Mouse (Mus musculus): Measurements from ENCODE around the gene Abcb1b. TPM values are rescaled to one million over a fixed set of nuclear protein-coding genes. Genes with fewer than 3 reads are reported as not detected.

Gene Abcb1b
- polyA plus RNA-seq, 1 experiment from 2014 or later = 0.95 TPM

- Histone ChIP-seq H3K27me3 (ENCODE audit: poor library complexity, severe bottlenecking) (no peaks in the 10 kb centered on the region), H3K4me3 (no peak overlapping the region), H3K36me3 (replicated peaks) (no peaks in the 10 kb centered on the region), H3K4me1 (peaks cover 5% of the 10 kb centered on the region), H3K27ac (no peak overlapping the region), H3K9me3 (no peaks in the 10 kb centered on the region)
- WGBS = 93% methylated on average over 6 of the region's 6 CpGs
- DNase-seq (ENCODE audit: extremely low spot score, low spot score) = no peak
These were observed 75.3 kb downstream of the Abcb1b start for GRCm38 (mm10) chr5:8872979-8873915.

GRCm38 (mm10) chr5:8877086-8877485 lies 79.1 kb downstream of the Abcb1b start:
- DNase-seq (ENCODE audit: extremely low spot score, low spot score) = no peak
- whole genome bisulfite sequencing = 90% methylated on average over 2 of the region's 2 CpGs
- Histone ChIP-seq H3K4me3 (no peak overlapping the region), H3K27ac (no peak overlapping the region), H3K4me1 (no peaks in the 10 kb centered on the region), H3K27me3 (ENCODE audit: poor library complexity, severe bottlenecking) (no peaks in the 10 kb centered on the region), H3K9me3 (no peaks in the 10 kb centered on the region), H3K36me3 (replicated peaks) (no peaks in the 10 kb centered on the region)

GRCm38 (mm10) chr5:8877800-8878199 lies 79.9 kb downstream of the Abcb1b start:
- no peaks in the 10 kb centered on the region for H3K4me1 ChIP-seq
- H3K27ac ChIP-seq = no peak overlapping the region
- H3K9me3 ChIP-seq = no peaks in the 10 kb centered on the region
- 81% methylated on average over 5 of the region's 5 CpGs for WGBS
- DNase-seq (ENCODE audit: extremely low spot score, low spot score) = no peak
- H3K36me3 ChIP-seq (replicated peaks) = no peaks in the 10 kb centered on the region
- no peaks in the 10 kb centered on the region for H3K27me3 ChIP-seq (ENCODE audit: poor library complexity, severe bottlenecking)
- H3K4me3 ChIP-seq = no peak overlapping the region

GRCm38 (mm10) chr5:8885837-8886236 lies 87.9 kb downstream of the Abcb1b start:
- Histone ChIP-seq H3K4me1 (no peaks in the 10 kb centered on the region), H3K27ac (no peak overlapping the region), H3K4me3 (no peak overlapping the region), H3K27me3 (ENCODE audit: poor library complexity, severe bottlenecking) (no peaks in the 10 kb centered on the region), H3K9me3 (peaks cover 5% of the 10 kb centered on the region; the same call in 1 of the 2 replicates), H3K36me3 (replicated peaks) (no peaks in the 10 kb centered on the region)
- WGBS = 81% methylated on average over 2 of the region's 2 CpGs
- no peak for DNase-seq (ENCODE audit: extremely low spot score, low spot score)

- H3K4me1 ChIP-seq = peaks cover 17% of the 10 kb centered on the region
- peak within 1 kb of the TSS; percentile 83 for H3K27ac ChIP-seq
- H3K36me3 ChIP-seq (replicated peaks) = no peaks in the 10 kb centered on the region
- peak; percentile 59 for DNase-seq (ENCODE audit: extremely low spot score, low spot score)
- peaks cover 48% of the 10 kb centered on the region for H3K27me3 ChIP-seq (ENCODE audit: poor library complexity, severe bottlenecking)
- H3K4me3 ChIP-seq = peak within 1 kb of the TSS; percentile 76
- peaks cover 10% of the 10 kb centered on the region for H3K9me3 ChIP-seq
- under 1% methylated on average over 65 of the region's 65 CpGs for WGBS
These were observed 95.6 kb downstream of the Abcb1b start, which contains the start of gene Abcb4 for GRCm38 (mm10) chr5:8893300-8894103. Abcb4 (plus strand) TSS chr5:8893717.

GRCm38 (mm10) chr5:8894104-8894425 lies 96.1 kb downstream of the Abcb1b start:
- Histone ChIP-seq H3K27ac (peak overlapping the region; percentile 83), H3K36me3 (replicated peaks) (no peaks in the 10 kb centered on the region), H3K4me1 (peaks cover 22% of the 10 kb centered on the region), H3K27me3 (ENCODE audit: poor library complexity, severe bottlenecking) (peaks cover 48% of the 10 kb centered on the region), H3K9me3 (peaks cover 10% of the 10 kb centered on the region), H3K4me3 (peak overlapping the region; percentile 76)
- DNase-seq (ENCODE audit: extremely low spot score, low spot score) = no peak
- WGBS = 10% methylated on average over 15 of the region's 15 CpGs

- DNase-seq (ENCODE audit: extremely low spot score, low spot score) = no peak
- H3K9me3 ChIP-seq = peaks cover 10% of the 10 kb centered on the region
- 74% methylated on average over 15 of the region's 15 CpGs for WGBS
These were observed 96.9 kb downstream of the Abcb1b start for GRCm38 (mm10) chr5:8894641-8895490.

GRCm38 (mm10) chr5:8896198-8896597 lies 98.3 kb downstream of the Abcb1b start:
- 75% methylated on average over 1 of the region's 1 CpGs for WGBS
- DNase-seq (ENCODE audit: extremely low spot score, low spot score) = no peak
- Histone ChIP-seq H3K4me3 (no peak overlapping the region), H3K9me3 (peaks cover 1% of the 10 kb centered on the region), H3K27ac (no peak overlapping the region), H3K4me1 (peaks cover 23% of the 10 kb centered on the region), H3K27me3 (ENCODE audit: poor library complexity, severe bottlenecking) (peaks cover 48% of the 10 kb centered on the region), H3K36me3 (replicated peaks) (no peaks in the 10 kb centered on the region)

More at GRCm38 (mm10) chr5:8894641-8895490, 96.9 kb downstream of the Abcb1b start:
- peaks cover 48% of the 10 kb centered on the region for H3K27me3 ChIP-seq (ENCODE audit: poor library complexity, severe bottlenecking)
- H3K27ac ChIP-seq = no peak overlapping the region
- peaks cover 23% of the 10 kb centered on the region for H3K4me1 ChIP-seq
- no peak overlapping the region for H3K4me3 ChIP-seq
- H3K36me3 ChIP-seq (replicated peaks) = no peaks in the 10 kb centered on the region

- H3K4me1 ChIP-seq = peaks cover 19% of the 10 kb centered on the region
- no peak overlapping the region for H3K27ac ChIP-seq
- H3K4me3 ChIP-seq = no peak overlapping the region
- DNase-seq (ENCODE audit: extremely low spot score, low spot score) = no peak
- H3K27me3 ChIP-seq (ENCODE audit: poor library complexity, severe bottlenecking) = peaks cover 29% of the 10 kb centered on the region
- H3K9me3 ChIP-seq = no peaks in the 10 kb centered on the region
- H3K36me3 ChIP-seq (replicated peaks) = no peaks in the 10 kb centered on the region
- 68% methylated on average over 3 of the region's 3 CpGs for WGBS
These were observed 100.3 kb downstream of the Abcb1b start for GRCm38 (mm10) chr5:8898246-8898645.

GRCm38 (mm10) chr5:8901001-8901400 lies 103.1 kb downstream of the Abcb1b start:
- H3K9me3 ChIP-seq = no peaks in the 10 kb centered on the region
- H3K4me3 ChIP-seq = no peak overlapping the region
- H3K27me3 ChIP-seq (ENCODE audit: poor library complexity, severe bottlenecking) = peaks cover 2% of the 10 kb centered on the region; the same call in 1 of the 2 replicates
- WGBS = 73% methylated on average over 1 of the region's 1 CpGs
- H3K4me1 ChIP-seq = peaks cover 17% of the 10 kb centered on the region
- DNase-seq (ENCODE audit: extremely low spot score, low spot score) = no peak
- no peaks in the 10 kb centered on the region for H3K36me3 ChIP-seq (replicated peaks)
- no peak overlapping the region for H3K27ac ChIP-seq

- H3K36me3 ChIP-seq (replicated peaks) = no peaks in the 10 kb centered on the region
- H3K4me1 ChIP-seq = peaks cover 17% of the 10 kb centered on the region
- DNase-seq (ENCODE audit: extremely low spot score, low spot score) = no peak
- H3K27ac ChIP-seq = no peak overlapping the region
- no peaks in the 10 kb centered on the region for H3K27me3 ChIP-seq (ENCODE audit: poor library complexity, severe bottlenecking)
- WGBS = 85% methylated on average over 6 of the region's 6 CpGs
- H3K9me3 ChIP-seq = no peaks in the 10 kb centered on the region
- H3K4me3 ChIP-seq = no peak overlapping the region
These were observed 104.3 kb downstream of the Abcb1b start for GRCm38 (mm10) chr5:8902141-8902817.

- DNase-seq (ENCODE audit: extremely low spot score, low spot score) = no peak
- WGBS = 63% methylated on average over 6 of the region's 6 CpGs
- Histone ChIP-seq H3K4me1 (peaks cover 5% of the 10 kb centered on the region; the same call in 1 of the 2 replicates), H3K27ac (no peak overlapping the region), H3K9me3 (no peaks in the 10 kb centered on the region), H3K4me3 (no peak overlapping the region), H3K36me3 (replicated peaks) (no peaks in the 10 kb centered on the region), H3K27me3 (ENCODE audit: poor library complexity, severe bottlenecking) (no peaks in the 10 kb centered on the region)
These were observed 106.6 kb downstream of the Abcb1b start for GRCm38 (mm10) chr5:8904539-8904938.

All from forebrain, embryonic 10.5 days (tissue).